Mouse (Mus musculus): ENCODE data around the gene Cda.
A peak's percentile ranks its signal among the peaks of the same experiment; 100 is the strongest.
"Not testable (repeated sequence)": the region's sequence is repeated elsewhere in the genome, so short reads cannot be mapped to it uniquely, and the experiment has no call there.

Gene Cda

DNA sequence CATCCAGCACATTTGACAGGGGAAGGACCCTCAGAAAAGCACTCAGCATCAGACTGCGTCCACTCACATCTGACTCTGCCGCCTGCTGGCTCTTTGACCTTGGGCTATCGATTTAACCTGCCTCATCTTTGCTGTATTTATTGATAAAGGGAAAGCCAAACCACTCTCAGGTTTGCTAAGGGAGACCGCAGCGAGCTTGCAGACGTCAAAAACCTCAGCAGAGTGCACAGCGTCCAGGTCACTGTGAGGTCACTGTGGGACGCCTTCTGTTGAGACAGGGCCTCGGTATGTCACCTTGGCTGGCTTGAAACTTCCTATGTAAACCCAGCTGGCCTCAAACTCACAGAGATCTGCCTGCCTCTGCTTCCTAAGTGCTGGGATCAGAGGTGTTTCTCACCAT is 30.5 kb downstream of the Cda start:
- ATAC-seq (ENCODE audit: insufficient number of reproducible peaks, low FRiP score, low TSS enrichment): no peak

DNA sequence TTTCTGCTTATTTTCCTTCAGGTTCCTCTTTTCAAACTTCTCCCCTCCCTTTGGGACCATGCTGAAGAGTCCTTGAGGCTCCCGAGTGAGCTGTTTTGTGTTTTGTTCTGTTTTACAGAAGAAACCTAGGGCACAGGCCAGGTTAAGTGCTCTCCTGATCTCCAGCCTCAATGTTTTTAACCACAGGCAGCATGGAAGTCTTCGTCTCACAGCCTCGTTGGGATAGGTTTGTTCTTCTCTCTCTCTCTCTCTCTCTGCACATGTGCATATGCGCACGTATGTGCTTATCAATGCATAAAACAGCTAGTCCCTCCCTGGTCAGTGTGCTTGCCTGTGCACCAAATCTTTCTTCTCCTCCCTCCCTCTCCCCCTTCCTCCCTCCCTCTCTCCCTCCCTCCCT is 30.9 kb downstream of the Cda start:
- ATAC-seq (ENCODE audit: insufficient number of reproducible peaks, low FRiP score, low TSS enrichment): no peak

DNA sequence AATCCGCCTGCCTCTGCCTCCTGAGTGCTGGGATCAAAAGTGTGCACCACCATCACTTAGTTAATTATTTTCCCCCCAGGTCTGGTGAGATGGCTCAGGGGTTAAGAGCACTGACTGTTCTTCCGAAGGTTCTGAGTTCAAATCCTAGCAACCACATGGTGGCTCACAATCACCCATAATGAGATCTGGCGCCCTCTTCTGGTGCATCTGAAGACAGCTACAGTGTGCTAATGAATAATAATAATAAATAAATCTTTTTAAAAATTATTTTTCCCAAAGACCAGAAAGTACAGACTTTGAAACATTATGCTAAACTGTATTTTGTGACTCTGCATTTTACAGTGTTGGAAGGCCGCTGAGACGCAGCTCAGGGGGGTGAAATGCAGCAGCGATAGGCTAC is 32.1 kb downstream of the Cda start:
- ATAC-seq (ENCODE audit: insufficient number of reproducible peaks, low FRiP score, low TSS enrichment): no peak

DNA sequence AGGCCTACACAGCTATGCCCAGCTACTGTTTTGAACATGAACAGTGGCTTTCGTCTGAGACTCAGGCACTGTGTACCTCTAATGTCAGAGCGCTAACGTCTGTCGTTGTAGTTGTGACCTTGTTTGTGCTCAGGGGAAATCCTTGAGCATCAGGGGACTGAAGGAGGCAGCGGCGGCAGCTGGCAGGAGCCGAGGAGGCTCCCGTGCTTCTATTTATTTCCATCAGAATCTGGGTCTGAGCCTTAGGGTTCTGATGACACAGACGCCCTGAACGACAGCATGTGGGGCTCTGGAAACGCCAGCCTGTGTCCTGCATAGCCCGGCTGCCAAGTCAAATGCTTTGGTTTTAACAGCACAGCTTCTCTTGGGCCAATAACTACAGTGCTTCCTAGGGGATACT is 32.8 kb downstream of the Cda start:
- no peak for ATAC-seq (ENCODE audit: insufficient number of reproducible peaks, low FRiP score, low TSS enrichment)

DNA sequence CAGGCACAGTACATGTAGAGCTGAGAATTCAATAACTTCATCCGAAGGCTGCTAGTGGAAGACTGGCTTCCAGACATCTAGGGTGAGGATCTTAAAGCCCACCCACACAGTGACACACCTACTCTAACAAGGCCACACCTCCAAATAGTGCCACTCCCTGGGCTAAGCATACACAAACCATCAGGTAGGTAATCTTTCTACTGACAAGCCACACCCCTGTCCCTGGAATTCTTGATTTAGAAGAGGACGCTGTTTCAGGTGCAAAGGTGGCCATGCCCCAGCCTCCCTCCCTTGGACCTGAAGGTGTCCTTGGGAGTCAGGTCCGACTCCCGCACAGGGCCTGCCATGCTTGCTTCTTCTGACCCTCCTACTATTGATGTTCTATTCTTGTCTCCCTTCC is 34.7 kb downstream of the Cda start:
- no peak for ATAC-seq (ENCODE audit: insufficient number of reproducible peaks, low FRiP score, low TSS enrichment)

DNA sequence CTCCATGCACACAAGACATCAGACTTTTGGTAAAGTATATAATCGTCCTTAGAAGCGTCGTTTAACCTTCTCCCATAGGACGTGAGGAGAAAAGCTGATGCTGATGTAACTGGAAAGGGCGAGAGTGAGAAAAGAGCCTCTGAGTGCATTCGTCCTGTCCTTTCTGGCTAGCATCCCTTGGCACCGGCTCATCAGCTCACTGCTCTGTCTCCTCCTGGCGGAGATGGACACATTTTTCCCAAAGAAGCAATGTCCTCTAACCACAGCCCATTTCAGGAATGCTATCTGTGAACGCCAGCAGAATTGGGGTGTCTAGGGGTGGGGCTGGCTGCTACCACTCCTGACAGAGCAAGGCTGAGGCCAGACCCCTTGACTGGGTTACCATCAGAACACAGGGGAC is 36.1 kb downstream of the Cda start:
- ATAC-seq (ENCODE audit: insufficient number of reproducible peaks, low FRiP score, low TSS enrichment): peak; percentile 56; the same call in 1 of the 2 replicates

DNA sequence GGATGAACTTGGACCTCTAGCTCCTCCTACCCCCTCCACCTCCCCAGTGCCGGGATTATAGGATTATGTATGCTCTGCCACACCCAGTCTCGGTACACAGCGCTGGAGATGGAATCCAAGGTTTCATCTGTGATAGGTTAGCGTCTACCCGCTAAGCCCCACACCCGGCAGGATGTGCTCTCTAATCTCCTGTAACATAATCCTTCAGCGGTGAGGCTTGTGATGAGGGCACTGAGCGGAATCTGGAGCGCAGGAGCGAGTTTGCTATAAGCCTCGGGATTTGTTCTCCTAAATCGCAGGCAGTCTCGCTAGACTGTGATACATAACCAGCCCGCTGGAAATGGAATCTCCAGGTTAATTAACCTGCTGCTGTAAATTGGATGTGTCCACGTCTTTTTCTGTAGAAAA is 37.5 kb downstream of the Cda start:
- no peak for ATAC-seq (ENCODE audit: insufficient number of reproducible peaks, low FRiP score, low TSS enrichment)

DNA sequence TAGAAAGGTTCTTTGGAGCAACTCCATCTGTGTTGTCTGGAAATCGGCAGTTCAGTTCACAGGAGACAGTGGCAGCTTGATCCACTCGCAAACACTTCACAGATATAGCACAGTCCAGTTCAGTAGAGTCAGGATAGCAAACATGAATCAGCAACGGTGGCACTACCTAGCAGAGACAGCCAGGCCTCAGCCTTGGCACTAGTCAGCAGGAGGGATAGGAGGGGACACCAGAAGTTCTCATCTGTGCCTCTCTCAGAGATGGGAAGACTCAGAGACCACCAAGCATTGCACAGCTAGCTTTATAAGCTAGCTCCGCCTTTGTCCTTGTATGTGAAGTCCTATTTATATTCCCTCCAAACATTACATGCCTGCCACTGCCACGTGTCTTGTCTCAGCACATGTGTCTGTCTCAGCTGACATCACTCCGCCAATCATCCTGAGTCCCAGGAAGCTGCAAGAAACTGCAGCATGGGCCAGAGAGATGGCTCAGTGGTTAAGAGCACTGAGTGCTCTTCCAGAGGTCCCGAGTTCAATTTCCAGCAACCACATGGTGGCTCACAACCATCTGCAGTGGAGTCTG is 39.8 kb downstream of the Cda start:
- no peak for ATAC-seq (ENCODE audit: insufficient number of reproducible peaks, low FRiP score, low TSS enrichment)

DNA sequence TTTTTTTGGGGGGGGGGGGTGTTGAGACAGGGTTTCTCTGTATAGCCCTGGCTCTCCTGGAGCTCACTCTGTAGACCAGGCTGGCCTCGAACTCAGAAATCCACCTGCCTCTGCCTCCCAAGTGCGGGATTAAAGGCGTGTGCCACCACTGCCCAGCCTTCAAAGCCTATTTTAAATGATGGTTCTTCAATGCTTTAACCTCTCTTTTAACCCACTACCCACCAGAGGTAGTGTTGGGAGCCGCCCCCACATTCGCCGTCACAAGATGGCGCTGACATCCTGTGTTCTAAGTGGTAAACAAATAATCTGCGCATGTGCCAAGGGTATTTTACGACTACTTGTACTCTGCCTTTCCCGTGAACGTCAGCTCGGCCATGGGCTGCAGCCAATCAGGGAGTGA is 40.6 kb downstream of the Cda start:
- ATAC-seq (ENCODE audit: insufficient number of reproducible peaks, low FRiP score, low TSS enrichment): not testable (repeated sequence)

DNA sequence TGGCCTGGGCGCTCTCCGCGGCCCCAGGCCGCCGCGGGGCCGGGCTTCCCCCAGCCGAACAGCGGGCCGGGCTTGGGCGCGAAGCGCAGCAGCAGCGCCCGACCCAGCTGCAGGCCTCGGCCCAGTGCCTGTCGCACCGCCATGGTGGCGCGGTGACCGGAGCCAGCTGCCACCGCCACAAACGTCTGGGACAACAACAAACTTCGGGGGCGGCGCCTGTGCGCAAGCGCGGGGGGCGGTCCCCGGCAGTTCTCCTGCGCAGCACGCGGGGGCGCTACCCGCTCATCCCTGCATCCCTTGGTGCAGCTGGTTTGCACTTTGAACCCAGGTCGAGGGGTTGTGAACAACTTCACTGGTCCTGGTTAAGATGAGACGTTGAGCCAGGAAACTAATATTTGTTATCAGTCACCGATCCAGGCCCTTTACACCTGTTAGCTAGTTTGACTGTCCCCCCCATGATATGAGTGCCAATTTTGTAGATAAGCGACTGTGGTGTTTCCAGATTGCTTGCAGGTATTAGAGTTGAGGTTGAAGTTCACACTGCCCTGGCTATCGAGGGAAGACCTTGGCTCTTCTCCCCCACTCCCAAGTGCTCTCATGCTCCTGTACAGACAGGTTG is 41.6 kb downstream of the Cda start, which contains the start of gene Pink1:
Gene Pink1 (minus strand): TSS at position 231 of the 619 bp plus-strand sequence.
- peak; percentile 67 for ATAC-seq (ENCODE audit: insufficient number of reproducible peaks, low FRiP score, low TSS enrichment)

DNA sequence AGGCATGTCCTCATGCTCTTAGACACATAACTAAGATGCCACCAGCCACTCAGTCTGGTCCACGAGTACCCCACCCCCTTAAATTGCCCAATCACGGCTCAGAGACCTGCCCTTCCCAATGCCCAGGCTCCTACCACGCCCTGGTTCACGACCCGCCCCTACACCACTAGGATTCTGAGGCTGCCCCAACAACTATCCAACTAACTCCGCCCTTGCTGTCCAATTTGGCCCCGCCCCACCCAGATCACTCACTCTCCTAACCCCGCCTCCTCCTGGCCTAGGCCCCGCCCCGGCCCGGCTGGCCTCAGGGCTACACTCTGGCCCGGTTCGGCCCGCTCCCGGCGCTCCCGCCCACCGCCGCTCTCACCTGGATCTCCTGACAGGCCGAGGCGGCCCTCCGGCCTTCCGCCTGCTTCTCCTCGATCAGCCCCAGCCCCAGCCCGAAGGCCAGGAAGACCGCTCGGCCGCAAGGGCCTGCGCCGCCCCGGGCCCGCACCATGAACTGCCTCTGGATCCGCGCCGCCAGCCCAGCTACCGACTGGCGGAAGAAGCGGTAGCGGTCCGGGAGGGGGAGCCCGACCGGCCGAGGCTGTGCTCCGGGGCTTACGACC is 42.2 kb downstream of the Cda start:
- peak; percentile 87 for ATAC-seq (ENCODE audit: insufficient number of reproducible peaks, low FRiP score, low TSS enrichment)

DNA sequence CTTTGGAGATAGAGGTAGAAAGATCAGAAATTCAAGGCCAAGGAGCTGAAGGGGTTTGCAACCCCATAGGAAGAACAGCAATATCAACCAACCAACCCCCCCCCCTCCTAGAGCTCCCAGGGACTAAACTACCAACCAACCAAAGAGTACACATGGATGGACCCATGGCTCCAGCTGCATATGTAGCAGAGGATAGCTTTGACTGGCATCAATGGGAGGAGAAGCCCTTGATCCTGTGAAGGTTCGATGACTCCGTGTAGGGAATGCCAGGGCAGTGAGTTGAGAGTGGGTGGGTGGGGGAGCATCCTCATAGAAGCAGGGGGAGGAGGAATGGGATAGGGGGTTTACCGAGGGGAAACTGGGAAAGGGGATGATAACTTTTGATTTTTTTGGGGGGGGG is 43.3 kb downstream of the Cda start:
- no peak for ATAC-seq (ENCODE audit: insufficient number of reproducible peaks, low FRiP score, low TSS enrichment)

DNA sequence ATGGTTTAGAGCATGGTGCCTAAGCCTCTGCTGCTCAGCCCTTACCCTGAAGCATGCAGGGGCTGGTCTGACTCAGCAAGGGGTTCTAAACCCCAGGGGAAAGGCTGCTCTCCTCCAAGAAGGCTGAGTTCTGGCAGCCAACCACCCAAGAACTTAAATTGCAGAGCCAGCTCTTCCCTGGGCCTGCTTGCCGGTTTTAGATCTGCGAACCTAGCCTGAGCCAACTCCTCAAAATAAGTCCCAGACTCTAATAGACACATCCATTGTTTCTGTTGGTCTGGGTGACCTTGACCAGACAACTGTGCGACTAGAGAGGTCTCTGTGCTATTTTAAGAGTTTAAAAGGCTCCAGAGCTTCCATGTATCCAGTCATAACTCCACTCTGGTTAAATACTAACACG is 44.0 kb downstream of the Cda start:
- no peak for ATAC-seq (ENCODE audit: insufficient number of reproducible peaks, low FRiP score, low TSS enrichment)

DNA sequence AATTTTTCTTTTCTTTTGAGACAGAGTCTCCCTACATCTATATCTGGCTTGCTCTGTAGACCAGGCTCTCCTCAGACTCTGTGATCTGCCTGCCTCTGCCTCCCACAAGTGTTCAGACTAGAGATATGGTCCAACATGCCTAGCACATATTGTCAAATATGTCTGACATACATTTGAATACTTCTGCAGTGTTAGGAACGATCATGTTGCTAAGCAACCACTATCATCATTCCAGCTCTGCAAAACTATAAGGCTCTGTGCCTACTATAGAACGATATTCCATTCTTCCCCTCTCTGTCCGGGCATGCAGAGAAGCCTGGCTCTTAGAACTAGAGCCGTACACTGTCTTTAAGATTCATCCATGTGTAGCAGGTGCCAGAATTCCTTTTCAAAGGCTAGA is 45.1 kb downstream of the Cda start:
- ATAC-seq (ENCODE audit: insufficient number of reproducible peaks, low FRiP score, low TSS enrichment): no peak

DNA sequence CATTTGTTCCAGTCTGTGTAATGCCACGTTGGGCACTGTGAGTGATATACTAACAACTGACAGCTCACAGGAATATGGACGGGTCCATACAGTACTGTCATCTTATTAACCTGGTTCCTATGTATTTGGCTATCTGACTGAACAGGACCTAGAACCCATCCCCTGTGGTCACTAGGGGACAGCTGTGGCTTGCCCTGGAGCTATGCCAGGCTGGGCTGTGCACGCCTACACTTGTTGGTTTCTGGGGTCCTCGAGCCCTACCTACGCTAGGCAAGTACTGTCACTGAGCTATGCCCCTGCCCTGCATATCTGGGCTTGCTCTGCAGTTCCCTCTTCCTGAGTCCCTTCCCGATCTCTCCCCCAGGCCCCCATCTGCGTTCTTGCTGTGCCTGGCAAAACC is 46.3 kb downstream of the Cda start:
- ATAC-seq (ENCODE audit: insufficient number of reproducible peaks, low FRiP score, low TSS enrichment): no peak

DNA sequence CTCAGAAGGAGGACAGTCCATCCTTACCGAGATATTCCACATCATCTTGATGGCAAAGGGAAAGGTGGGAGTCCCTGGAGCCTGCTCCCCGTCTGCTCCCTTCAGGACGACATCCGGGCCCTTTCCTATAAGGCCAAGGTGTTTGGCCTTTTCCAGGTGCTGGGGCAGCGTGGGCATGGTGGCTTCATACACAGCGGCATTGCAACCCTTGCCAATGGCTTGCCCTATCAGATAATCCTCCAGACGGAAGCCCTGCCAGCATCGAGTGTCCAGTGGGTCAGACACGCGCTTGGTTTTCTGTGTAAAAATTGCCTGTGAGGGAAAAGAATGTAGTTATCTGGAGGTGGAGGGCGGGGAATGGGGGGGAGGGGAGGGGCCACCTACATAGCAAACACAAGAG is 47.1 kb downstream of the Cda start:
- no peak for ATAC-seq (ENCODE audit: insufficient number of reproducible peaks, low FRiP score, low TSS enrichment)

DNA sequence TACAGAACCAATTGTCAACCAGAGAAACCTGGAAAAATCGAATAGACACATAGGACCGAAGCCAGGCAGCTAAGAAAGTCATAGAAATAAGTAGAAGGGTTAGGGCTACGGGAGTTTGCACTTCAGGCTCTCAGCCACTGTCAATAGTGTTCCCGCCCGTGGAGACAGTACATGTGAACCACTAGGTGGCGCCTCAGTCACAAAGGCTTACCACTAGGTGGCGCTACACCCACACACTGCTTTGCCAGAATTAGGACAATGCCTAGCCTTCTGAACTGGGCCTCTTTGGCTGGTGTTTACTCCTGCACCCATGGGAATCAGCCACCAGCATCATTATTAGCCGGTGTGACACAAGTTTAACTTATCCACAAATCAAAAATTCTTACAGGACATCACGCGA is 48.3 kb downstream of the Cda start:
- ATAC-seq (ENCODE audit: insufficient number of reproducible peaks, low FRiP score, low TSS enrichment): 0 out of 2 replicates have a peak, but pooled peaks have one; percentile 21

DNA sequence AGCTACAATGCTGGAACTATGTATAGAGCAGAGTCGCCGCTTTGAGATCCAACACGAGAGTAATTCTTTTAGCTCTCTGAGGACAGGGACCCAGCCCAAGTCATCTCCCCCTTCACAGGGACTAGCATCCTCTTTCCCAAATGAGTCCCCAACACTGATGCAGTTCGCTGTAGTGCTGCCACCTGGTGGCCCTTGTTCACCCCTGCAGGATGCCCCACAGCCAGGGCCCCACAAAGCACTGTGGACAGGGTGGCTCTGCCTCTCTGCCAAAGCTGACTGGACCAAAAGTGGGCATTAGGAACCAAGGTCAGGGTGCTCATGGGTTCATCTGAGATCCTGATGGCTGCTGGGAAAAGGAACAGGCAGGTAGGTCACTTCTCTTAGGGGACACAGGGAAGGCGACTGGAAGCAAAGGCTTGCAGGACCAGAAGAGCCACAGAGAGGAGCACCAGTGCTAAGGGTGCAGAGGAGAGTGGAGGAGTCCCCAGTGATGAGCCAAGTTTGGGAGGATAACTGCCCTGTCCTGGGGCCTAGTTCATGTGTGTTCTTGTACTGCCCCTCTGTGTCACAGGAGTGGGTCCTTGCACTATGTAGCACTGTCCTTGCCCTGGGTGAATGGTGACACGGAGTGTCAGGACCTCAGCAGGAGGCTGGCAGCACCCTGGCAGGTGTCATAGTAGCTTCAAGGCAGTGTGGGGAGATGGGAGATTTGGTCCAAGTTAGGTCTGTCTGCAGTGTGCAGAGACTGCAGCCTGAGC is 49.1 kb downstream of the Cda start:
- ATAC-seq (ENCODE audit: insufficient number of reproducible peaks, low FRiP score, low TSS enrichment): no peak

DNA sequence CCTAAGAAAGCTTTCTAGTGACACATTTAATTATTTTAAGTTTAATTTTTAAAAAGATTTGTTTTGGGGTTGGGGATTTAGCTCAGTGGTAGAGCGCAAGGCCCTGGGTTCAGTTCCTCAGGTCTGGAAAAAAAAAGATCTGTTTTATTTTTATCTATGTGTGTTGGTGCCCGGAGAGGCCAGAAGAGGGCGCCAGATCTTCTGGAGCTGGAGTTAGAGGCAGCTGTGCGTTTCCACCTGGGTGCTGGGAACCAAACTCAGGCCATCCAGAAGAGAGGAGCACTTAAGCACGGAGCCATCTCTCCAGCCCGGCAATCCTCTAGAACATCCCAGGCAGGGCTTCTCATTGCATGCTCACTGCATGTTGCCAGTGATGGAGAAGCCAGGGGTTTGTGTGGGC is 51.4 kb downstream of the Cda start:
- no peak for ATAC-seq (ENCODE audit: insufficient number of reproducible peaks, low FRiP score, low TSS enrichment)

DNA sequence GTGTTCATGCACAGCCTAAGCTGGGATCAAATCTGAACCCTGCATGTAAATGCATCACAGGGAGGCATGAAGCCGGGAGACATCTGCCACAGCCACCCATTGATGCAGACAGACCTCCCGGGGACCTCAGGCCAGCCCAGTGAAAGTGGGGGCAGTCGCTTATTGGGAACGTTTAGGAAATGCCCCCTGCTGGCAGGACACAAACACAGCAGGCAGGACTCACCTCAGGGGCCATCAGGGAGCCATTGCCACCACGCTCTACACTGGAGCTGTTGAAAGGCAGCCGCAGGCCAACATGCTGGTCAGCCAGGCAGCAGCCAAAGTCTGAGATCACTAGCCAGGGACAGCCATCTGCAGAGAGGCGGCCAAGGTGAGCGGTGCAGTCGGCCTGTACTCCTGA is 52.0 kb downstream of the Cda start:
- no peak for ATAC-seq (ENCODE audit: insufficient number of reproducible peaks, low FRiP score, low TSS enrichment)

DNA sequence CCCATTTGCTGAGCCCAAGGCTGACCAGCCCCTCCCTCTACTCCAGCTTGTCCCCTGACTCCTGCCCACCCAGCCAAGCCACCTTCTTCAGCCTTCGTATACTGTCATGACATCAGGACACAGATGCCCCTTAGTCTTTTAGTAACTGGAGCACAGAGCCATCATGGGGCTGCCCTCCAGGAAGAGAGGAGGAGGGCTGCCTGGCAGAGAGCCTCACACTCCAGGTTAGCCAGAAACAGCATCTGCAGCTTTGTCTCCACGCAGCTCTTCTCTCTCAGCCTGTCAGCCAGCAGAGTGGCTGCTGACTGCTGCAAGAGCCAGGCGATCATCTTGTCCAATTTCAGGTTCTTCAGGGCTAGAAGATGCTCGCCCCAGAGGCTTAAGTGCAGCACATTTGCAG is 54.0 kb downstream of the Cda start:
- no peak for ATAC-seq (ENCODE audit: insufficient number of reproducible peaks, low FRiP score, low TSS enrichment)

All from cerebellum, adult (tissue).